ENCODE assay signal across 27 mouse cellular contexts in the genomic region with DNA sequence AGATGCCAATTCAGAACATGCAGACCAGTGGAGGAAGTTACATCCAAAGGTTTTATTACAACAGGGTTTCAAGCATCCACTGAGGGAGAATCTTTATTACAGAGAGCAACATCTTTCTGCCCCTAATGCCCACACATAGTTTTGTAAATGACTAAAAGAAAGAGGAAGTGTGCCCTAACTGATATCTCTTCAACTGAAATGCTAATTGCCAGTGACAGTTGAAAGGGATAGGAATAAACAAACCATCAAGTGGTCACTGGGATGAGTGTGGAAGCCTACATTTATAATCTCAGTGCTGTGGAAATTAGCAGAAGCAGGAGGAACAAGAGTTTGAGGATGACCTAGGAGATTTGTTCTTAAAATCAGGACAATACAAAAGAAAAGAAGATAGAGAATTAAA.
"Had no signal": no experiment of that assay in that cellular context is flagged by ENCODE, and none has a peak within 500 bp of the region (broad histone marks: within the 10 kb centered on the region; RNA-seq: fewer than 3 reads in every experiment).

No protein-coding gene starts in this region.

- H3K9me3 ChIP-seq: limb, embryonic 10.5 days; limb, embryonic 12.5 days; limb, embryonic 13.5 days; limb, embryonic 15.5 days; liver, embryonic 12.5 days; liver, embryonic 13.5 days; liver, embryonic 15.5 days; lung, embryonic 15.5 days; midbrain, embryonic 10.5 days; midbrain, embryonic 12.5 days; midbrain, embryonic 13.5 days; midbrain, embryonic 15.5 days had no signal

- H3K9ac ChIP-seq: limb, embryonic 12.5 days; limb, embryonic 13.5 days; limb, embryonic 15.5 days; liver, embryonic 12.5 days; liver, embryonic 13.5 days; liver, embryonic 14.5 days; liver, embryonic 15.5 days; liver, postnatal 0 days; lung, embryonic 14.5 days; lung, embryonic 15.5 days; midbrain, embryonic 12.5 days; midbrain, embryonic 13.5 days; midbrain, embryonic 15.5 days had no signal

- H3K27ac ChIP-seq: limb, embryonic 10.5 days; limb, embryonic 12.5 days; limb, embryonic 13.5 days; limb, embryonic 15.5 days; liver, embryonic 12.5 days; liver, embryonic 13.5 days; liver, embryonic 14.5 days; liver, embryonic 15.5 days; lung, embryonic 15.5 days; macrophage; midbrain, embryonic 10.5 days; midbrain, embryonic 12.5 days; midbrain, embryonic 13.5 days; midbrain, embryonic 15.5 days had no signal

- H3K4me3 ChIP-seq: limb, embryonic 10.5 days; limb, embryonic 12.5 days; limb, embryonic 13.5 days; limb, embryonic 15.5 days; liver, embryonic 12.5 days; liver, embryonic 13.5 days; liver, embryonic 15.5 days; lung, embryonic 15.5 days; megakaryocyte, embryonic 14.5 days; midbrain, embryonic 10.5 days; midbrain, embryonic 12.5 days; midbrain, embryonic 13.5 days; midbrain, embryonic 15.5 days; myocyte had no signal

- H3K36me3 ChIP-seq: limb, embryonic 10.5 days; limb, embryonic 12.5 days; limb, embryonic 13.5 days; limb, embryonic 15.5 days; liver, embryonic 12.5 days; liver, embryonic 13.5 days; liver, embryonic 15.5 days; lung, embryonic 15.5 days; midbrain, embryonic 10.5 days; midbrain, embryonic 12.5 days; midbrain, embryonic 13.5 days; midbrain, embryonic 15.5 days had no signal

- DNase-seq: left cerebral cortex, postnatal 4 days; liver; liver, embryonic 13.5 days; liver, postnatal 0 days; lung, adult 18-20 months; lung, adult 2 months; lung, embryonic 14.5 days; lung, postnatal 10 days; lung, postnatal 14 days; lung, postnatal 36 days; lung, postnatal 4 days; midbrain, embryonic 14.5 days had no signal

- H3K27me3 ChIP-seq: limb, embryonic 12.5 days; limb, embryonic 15.5 days; liver, embryonic 12.5 days; liver, embryonic 13.5 days; liver, embryonic 15.5 days; lung, embryonic 15.5 days; megakaryocyte, embryonic 14.5 days; midbrain, embryonic 12.5 days; midbrain, embryonic 13.5 days; midbrain, embryonic 15.5 days had no signal

- H3K4me1 ChIP-seq: limb, embryonic 13.5 days; limb, embryonic 15.5 days; liver, embryonic 12.5 days; liver, embryonic 13.5 days; liver, embryonic 15.5 days; megakaryocyte, embryonic 14.5 days; midbrain, embryonic 10.5 days; midbrain, embryonic 12.5 days; midbrain, embryonic 13.5 days; midbrain, embryonic 15.5 days had no signal
